Mouse (Mus musculus) spleen, adult 2 months (tissue): Measurements from ENCODE around the gene Zfp668.

ENCODE experiments used
- CTCF ChIP-seq: fragments of 200-500 bp; IDR thresholded peaks from 2 replicates; pipeline ENCODE4 v1.5.1; 2011; ENCODE audit warnings: mild to moderate bottlenecking, inconsistent platforms; ENCODE audit not compliant: insufficient read depth, insufficient read length, insufficient replicate concordance; ENCODE audit errors: extremely low read depth
- POLR2A ChIP-seq: fragments of 200-500 bp; IDR thresholded peaks from 2 replicates; pipeline ENCODE4 v1.6.1; 2011; ENCODE audit warnings: low read depth, low read length, inconsistent platforms

- no peak for TF ChIP-seq CTCF
- TF ChIP-seq POLR2A = no peak
These were observed 32.0 kb upstream of the Zfp668 start for GRCm38 (mm10) chr7:127908656-127909055.
